Mouse (Mus musculus): ENCODE measurements around the gene Ppp1r13b. TPM values are rescaled to one million over a fixed set of nuclear protein-coding genes. Genes with fewer than 3 reads are reported as not detected.

Ppp1r13b gene
- polyA plus RNA-seq, 1 experiment from 2014 or later = 3.4 TPM

DNA sequence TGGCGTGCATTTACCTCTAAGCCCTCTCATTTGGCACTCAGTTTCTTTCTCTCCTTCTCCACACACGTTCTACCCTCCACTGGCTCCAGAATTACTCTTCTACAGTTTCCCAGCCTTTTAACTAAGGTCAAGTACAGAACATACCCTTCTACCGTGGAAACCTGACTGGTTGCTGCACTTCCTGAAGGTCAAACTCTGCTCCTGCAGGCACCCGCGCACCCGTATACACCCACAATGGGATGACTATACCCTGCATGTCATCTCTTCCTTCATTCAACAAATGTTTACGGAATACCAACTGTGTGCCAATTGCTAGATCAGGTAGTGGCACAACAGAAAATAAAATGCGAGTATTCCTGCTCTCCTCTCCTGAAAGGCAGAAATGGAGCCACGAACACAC, 9.2 kb downstream of the Ppp1r13b start:
- Histone ChIP-seq H3K4me3 (replicated peaks) (no peak overlapping the region), H3K9ac (no peak overlapping the region), H3K27ac (no peak overlapping the region), H3K9me3 (replicated peaks) (no peaks in the 10 kb centered on the region), H3K36me3 (no peaks in the 10 kb centered on the region), H3K4me1 (replicated peaks) (peaks cover 55% of the 10 kb centered on the region), H3K27me3 (no peaks in the 10 kb centered on the region), H3K4me2 (no peak overlapping the region)
- no peak for DNase-seq
- 60% methylated on average over 9 of the region's 9 CpGs for WGBS (ENCODE audit: insufficient replicate concordance)
- no peak for ATAC-seq (ENCODE audit: low read depth)

DNA sequence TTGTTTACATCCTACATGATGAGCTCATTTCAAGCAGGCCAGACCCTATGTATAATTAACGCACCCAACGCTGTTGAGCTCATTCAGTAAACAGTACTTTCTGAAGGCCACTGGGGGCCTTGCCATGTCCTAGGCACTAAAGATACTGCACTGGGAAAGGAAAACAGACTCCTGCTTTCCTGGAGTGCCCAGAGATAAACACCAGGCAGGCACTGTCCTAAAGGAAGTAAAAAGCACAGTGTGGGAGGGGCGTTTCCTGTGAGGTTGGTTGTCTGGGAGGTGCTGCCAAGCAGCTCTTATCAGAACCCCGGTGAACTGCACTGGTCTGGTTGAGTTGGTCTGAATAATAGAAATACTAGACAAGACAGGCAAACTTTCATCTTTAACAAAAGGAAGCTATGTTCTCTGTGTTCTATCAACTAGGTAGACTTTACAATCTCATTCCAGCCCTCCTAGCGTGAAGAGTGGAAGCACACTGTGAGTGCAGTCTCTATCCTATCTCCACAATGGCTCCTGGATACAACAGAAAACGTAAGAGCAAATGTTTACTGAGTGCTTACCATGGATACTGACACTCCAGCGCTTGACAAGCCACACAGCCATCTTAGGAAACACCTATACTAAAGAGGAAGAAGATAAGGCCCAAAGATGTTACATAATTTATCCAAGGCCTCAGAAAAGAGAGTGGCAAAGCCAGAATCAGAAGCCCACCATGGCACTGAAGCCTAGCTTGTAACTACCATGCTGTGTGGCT, 10.8 kb downstream of the Ppp1r13b start:
- H3K4me1 ChIP-seq (replicated peaks) = peaks cover 55% of the 10 kb centered on the region
- peak; percentile 94 for ATAC-seq (ENCODE audit: low read depth)
- peak; percentile 68 for DNase-seq

DNA sequence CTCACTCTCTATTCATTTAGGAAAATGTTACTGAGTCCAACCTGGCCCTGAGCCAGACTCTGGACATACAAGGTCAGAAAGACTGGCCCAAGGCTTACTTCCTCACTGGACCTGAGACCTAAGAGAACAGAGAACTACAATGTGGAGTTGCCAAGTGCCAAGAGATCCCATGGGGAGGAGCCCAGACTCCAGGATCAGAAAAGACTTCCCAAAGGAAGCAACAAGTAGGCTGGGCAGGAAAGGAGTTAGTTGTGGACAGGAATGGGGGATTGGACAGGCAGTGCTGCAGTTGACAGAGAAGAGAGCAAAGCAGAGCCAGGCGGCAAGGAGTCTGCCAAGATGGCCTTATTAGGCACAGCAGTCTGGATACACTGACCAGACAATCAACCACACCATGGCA, 13.8 kb downstream of the Ppp1r13b start:
- no peak overlapping the region for H3K27ac ChIP-seq
- ATAC-seq (ENCODE audit: low read depth) (no peak), DNase-seq (no peak)

More for the DNA sequence above, 10.8 kb downstream of the Ppp1r13b start:
- Histone ChIP-seq H3K27ac (peak overlapping the region; percentile 78), H3K4me3 (replicated peaks) (no peak overlapping the region; the same call in 1 of the 2 replicates), H3K9me3 (replicated peaks) (no peaks in the 10 kb centered on the region), H3K4me2 (peak overlapping the region; percentile 45), H3K9ac (peak overlapping the region; percentile 26; the same call in 1 of the 2 replicates), H3K36me3 (no peaks in the 10 kb centered on the region), H3K27me3 (no peaks in the 10 kb centered on the region)
- WGBS (ENCODE audit: insufficient replicate concordance) = 5% methylated on average over 7 of the region's 7 CpGs

DNA sequence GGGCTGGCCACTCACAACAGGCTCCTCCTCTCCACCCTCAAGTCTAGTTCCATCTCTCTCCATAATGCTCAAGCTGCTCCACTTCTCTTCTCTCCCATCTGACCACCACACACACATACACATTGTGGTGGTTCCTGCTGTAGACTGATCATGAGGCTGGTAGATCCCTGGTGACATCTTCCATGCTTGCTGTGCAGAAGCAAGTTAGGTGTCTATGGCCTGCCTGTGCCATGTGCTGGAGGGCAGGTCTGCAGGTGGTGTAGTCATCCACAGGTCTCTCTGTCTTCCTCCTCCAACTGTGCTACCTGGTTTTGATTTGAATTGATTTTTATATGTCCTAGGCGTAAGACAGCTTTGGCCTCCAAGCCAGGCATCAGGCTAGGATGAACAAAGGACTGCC, 14.9 kb downstream of the Ppp1r13b start:
- ATAC-seq (ENCODE audit: low read depth) (no peak), DNase-seq (no peak)
- Histone ChIP-seq H3K9me3 (replicated peaks) (no peaks in the 10 kb centered on the region), H3K9ac (no peak overlapping the region), H3K4me3 (replicated peaks) (no peak overlapping the region), H3K27ac (no peak overlapping the region), H3K4me2 (no peak overlapping the region), H3K36me3 (no peaks in the 10 kb centered on the region), H3K4me1 (replicated peaks) (peaks cover 28% of the 10 kb centered on the region), H3K27me3 (no peaks in the 10 kb centered on the region)
- WGBS (ENCODE audit: insufficient replicate concordance) = 81% methylated on average over 1 of the region's 1 CpGs

More for the DNA sequence above, 13.8 kb downstream of the Ppp1r13b start:
- no peak overlapping the region for H3K4me2 ChIP-seq
- no peaks in the 10 kb centered on the region for H3K27me3 ChIP-seq
- no peak overlapping the region for H3K4me3 ChIP-seq (replicated peaks)
- 38% methylated on average over 1 of the region's 1 CpGs for WGBS (ENCODE audit: insufficient replicate concordance)
- H3K4me1 ChIP-seq (replicated peaks) = peaks cover 39% of the 10 kb centered on the region
- H3K36me3 ChIP-seq = no peaks in the 10 kb centered on the region
- no peak overlapping the region for H3K9ac ChIP-seq
- no peaks in the 10 kb centered on the region for H3K9me3 ChIP-seq (replicated peaks)

DNA sequence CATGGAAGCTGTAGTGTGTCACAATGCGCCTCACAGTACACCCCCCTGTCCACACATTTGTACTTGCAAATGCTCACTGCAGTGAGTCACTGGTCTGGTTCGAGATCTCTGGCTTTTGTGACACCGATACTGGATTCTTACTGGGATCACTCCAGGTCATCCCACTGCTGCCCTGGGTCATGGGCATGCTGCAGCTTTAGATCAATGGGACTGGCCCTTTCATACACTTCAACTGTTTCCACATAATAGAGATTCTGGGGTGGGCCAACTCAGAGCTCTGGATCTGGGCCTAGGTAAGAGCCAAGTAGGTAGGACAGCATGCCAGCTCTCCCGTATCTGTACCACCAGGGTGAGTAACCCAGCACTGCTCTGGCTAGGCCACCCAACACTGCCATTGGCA, 16.1 kb downstream of the Ppp1r13b start:
- H3K27me3 ChIP-seq = no peaks in the 10 kb centered on the region
- DNase-seq (no peak), ATAC-seq (ENCODE audit: low read depth) (no peak)
- no peaks in the 10 kb centered on the region for H3K36me3 ChIP-seq
- peaks cover 16% of the 10 kb centered on the region for H3K4me1 ChIP-seq (replicated peaks)
- WGBS (ENCODE audit: insufficient replicate concordance) = 80% methylated on average over 4 of the region's 4 CpGs
- no peak overlapping the region for H3K27ac ChIP-seq
- no peak overlapping the region for H3K4me2 ChIP-seq
- no peaks in the 10 kb centered on the region for H3K9me3 ChIP-seq (replicated peaks)
- H3K9ac ChIP-seq = no peak overlapping the region
- H3K4me3 ChIP-seq (replicated peaks) = no peak overlapping the region

DNA sequence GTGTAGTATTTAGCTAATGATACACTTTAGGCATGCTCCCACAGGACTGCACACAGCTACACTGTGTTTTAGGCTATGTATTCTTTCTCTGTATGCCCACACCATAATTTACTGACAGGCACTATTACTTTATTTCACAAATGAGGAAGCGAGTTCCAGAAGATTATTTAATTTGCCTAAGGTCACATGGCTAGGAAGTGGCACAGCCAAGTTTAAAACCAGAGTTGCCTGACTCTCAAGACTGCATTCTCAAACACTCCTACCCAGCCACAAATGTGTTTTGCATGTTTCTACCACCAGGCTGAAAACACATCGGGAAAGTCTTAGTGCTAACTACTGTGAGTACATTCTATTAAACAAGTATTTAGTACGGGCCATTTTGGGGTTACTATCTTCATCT, 18.7 kb downstream of the Ppp1r13b start:
- Histone ChIP-seq H3K9me3 (replicated peaks) (no peaks in the 10 kb centered on the region), H3K4me2 (no peak overlapping the region), H3K4me3 (replicated peaks) (no peak overlapping the region), H3K4me1 (replicated peaks) (peaks cover 9% of the 10 kb centered on the region), H3K36me3 (no peaks in the 10 kb centered on the region), H3K9ac (no peak overlapping the region), H3K27me3 (no peaks in the 10 kb centered on the region), H3K27ac (no peak overlapping the region)
- WGBS (ENCODE audit: insufficient replicate concordance) = 78% methylated on average over 3 of the region's 3 CpGs
- DNase-seq (no peak), ATAC-seq (ENCODE audit: low read depth) (no peak)

DNA sequence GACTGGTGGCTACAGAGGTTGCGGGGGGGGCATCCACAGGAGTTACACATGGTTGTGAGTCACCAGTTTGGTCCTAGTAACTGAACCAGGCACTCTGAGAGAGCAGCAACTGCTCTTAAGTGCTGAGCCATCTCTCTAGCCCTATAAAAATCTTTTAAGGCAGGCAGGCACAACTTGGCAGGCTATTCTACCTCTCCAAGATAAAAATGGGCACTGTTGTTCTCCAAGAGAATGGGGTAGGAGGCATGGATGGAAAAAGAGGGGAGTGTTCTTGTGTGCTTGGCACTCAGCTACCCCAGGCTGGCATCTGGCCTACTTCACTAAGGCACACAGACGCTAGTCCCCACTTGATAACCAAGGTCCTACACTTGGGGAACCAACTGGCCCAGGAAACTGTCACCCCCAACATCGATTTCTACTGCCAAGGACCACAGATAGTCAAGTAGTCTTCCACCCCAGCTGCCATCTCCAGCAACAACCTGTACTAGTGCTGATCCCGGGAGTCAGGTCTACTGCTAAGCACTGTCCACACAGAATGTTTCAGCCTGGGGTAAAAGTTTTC, 19.5 kb downstream of the Ppp1r13b start:
- WGBS (ENCODE audit: insufficient replicate concordance) = 68% methylated on average over 4 of the region's 4 CpGs

DNA sequence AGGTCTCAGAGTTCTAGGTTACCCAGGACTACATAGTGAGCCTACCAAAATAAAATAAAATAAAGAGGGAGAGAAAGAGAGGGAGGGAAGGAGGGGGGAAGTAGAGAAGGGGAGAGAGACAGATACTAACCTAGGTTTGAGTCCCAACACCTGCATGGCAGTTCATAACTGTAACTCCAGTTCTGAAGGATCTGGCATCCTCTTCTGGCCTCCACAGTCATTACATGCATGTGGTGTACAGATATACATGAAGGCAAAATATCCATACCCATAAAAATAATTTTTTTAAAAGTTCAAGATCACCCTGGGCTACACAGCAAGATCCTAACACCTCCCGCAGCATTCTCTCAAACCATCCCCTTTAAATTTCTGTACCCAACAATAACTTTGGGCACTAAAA, 20.9 kb downstream of the Ppp1r13b start:
- ATAC-seq (ENCODE audit: low read depth) (no peak), DNase-seq (no peak)
- WGBS (ENCODE audit: insufficient replicate concordance) = 93% methylated on average over 1 of the region's 1 CpGs
- no peak overlapping the region for H3K4me2 ChIP-seq
- H3K27ac ChIP-seq = no peak overlapping the region
- H3K36me3 ChIP-seq = no peaks in the 10 kb centered on the region
- H3K9ac ChIP-seq = no peak overlapping the region
- H3K27me3 ChIP-seq = no peaks in the 10 kb centered on the region
- peaks cover 20% of the 10 kb centered on the region for H3K4me1 ChIP-seq (replicated peaks)
- H3K4me3 ChIP-seq (replicated peaks) = no peak overlapping the region
- no peaks in the 10 kb centered on the region for H3K9me3 ChIP-seq (replicated peaks)

More for the DNA sequence above, 19.5 kb downstream of the Ppp1r13b start:
- H3K4me2 ChIP-seq = no peak overlapping the region
- no peaks in the 10 kb centered on the region for H3K27me3 ChIP-seq
- H3K4me3 ChIP-seq (replicated peaks) = no peak overlapping the region
- H3K27ac ChIP-seq = no peak overlapping the region
- no peaks in the 10 kb centered on the region for H3K9me3 ChIP-seq (replicated peaks)
- DNase-seq (no peak), ATAC-seq (ENCODE audit: low read depth) (no peak)
- H3K9ac ChIP-seq = no peak overlapping the region
- peaks cover 8% of the 10 kb centered on the region for H3K4me1 ChIP-seq (replicated peaks)
- no peaks in the 10 kb centered on the region for H3K36me3 ChIP-seq

DNA sequence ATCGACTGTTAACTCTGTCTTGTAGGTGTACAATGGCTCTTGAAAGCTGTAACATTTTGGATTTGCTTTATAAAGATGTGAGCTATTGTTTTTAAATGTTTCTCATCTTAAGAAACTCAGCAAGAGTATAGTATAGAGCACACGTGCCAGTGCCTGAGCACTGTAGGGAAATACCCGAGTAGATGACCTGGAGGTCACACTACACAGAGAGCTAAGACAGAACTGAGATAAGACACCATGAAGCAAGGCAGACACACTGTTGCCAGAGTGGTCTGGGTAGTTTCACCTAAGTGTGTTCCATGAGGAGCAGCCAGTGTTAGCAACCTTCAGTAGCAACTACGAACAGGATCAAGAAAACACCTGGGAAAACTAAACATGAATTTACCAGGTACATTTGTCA, 25.1 kb downstream of the Ppp1r13b start:
- no peaks in the 10 kb centered on the region for H3K36me3 ChIP-seq
- H3K27ac ChIP-seq = no peak overlapping the region
- no peak for ATAC-seq (ENCODE audit: low read depth)
- no peaks in the 10 kb centered on the region for H3K27me3 ChIP-seq
- H3K9me3 ChIP-seq (replicated peaks) = no peaks in the 10 kb centered on the region
- no peak overlapping the region for H3K9ac ChIP-seq
- DNase-seq = no peak
- H3K4me3 ChIP-seq (replicated peaks) = no peak overlapping the region
- 31% methylated on average over 4 of the region's 4 CpGs for WGBS (ENCODE audit: insufficient replicate concordance)
- no peak overlapping the region for H3K4me2 ChIP-seq
- peaks cover 26% of the 10 kb centered on the region for H3K4me1 ChIP-seq (replicated peaks)

DNA sequence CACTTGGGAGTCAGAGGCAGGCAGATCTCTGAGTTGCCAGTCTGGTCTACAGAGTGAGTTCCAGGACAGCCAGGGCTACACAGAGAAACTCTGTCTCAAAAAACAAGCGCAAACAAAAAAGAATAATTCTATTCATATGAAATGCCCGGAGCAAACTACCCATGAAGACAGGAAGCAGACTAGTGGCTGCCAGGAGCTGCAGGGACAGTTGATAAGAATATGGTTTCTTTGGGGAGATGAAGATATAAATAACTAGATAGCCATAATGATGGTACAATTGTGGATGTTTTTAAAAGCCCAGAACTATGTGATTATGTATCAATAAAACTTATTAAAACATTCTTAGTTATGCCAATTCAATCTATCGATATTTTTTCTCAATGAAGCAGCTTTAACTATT, 25.9 kb downstream of the Ppp1r13b start:
- H3K4me1 ChIP-seq (replicated peaks) = peaks cover 26% of the 10 kb centered on the region
- ATAC-seq (ENCODE audit: low read depth) (no peak), DNase-seq (no peak)
- H3K4me3 ChIP-seq (replicated peaks) = no peak overlapping the region
- H3K27ac ChIP-seq = no peak overlapping the region
- WGBS (ENCODE audit: insufficient replicate concordance) = 48% methylated on average over 3 of the region's 3 CpGs
- no peaks in the 10 kb centered on the region for H3K9me3 ChIP-seq (replicated peaks)
- no peak overlapping the region for H3K9ac ChIP-seq
- no peaks in the 10 kb centered on the region for H3K27me3 ChIP-seq
- H3K36me3 ChIP-seq = no peaks in the 10 kb centered on the region
- H3K4me2 ChIP-seq = no peak overlapping the region

DNA sequence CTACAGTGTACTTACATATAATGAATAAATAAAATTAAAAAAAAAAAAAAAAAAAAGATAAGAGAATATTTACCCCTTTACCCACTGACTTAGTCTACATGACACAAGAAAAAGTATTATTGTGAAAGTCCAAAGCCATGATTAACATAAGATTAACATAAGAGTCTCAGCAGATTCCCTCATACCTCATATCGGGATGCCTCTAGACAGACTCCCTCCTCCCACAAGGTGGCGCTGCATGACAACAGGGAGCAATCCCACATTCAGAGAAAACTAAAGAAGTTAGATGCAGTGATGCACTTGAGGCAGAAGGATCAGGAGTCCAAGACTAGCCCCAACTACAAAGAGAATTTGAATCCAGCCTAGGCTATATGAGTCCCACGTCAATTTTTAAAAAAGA, 29.7 kb downstream of the Ppp1r13b start:
- H3K27ac ChIP-seq = no peak overlapping the region
- no peak overlapping the region for H3K4me3 ChIP-seq (replicated peaks)
- no peaks in the 10 kb centered on the region for H3K27me3 ChIP-seq
- peak; percentile 68 for DNase-seq
- ATAC-seq (ENCODE audit: low read depth) = peak; percentile 59
- H3K9me3 ChIP-seq (replicated peaks) = no peaks in the 10 kb centered on the region
- WGBS (ENCODE audit: insufficient replicate concordance) = 10% methylated on average over 3 of the region's 3 CpGs
- H3K9ac ChIP-seq = no peak overlapping the region
- H3K36me3 ChIP-seq = no peaks in the 10 kb centered on the region
- peaks cover 21% of the 10 kb centered on the region for H3K4me1 ChIP-seq (replicated peaks)
- H3K4me2 ChIP-seq = no peak overlapping the region

DNA sequence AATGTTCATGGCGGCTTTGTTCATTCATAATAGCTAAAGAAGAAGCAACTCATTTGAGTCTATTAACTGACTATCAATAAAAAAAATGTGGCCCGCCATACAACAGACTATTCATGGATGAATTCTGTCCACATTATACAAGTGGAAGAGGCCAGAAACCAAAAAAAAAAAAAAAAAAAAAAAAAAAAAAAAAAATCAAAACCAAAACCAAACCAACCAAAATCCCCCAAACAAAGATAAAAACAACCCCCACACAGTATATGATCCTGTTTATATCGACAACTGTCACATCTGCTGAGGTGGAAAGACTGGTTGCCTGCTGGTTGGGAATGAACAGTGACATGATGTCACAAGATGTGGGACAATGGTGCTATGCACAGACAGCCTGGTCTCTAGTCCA, 32.4 kb downstream of the Ppp1r13b start:
- H3K4me3 ChIP-seq (replicated peaks) = no peak overlapping the region
- H3K4me2 ChIP-seq = no peak overlapping the region
- DNase-seq (no peak), ATAC-seq (ENCODE audit: low read depth) (no peak)
- H3K27ac ChIP-seq = no peak overlapping the region
- no peaks in the 10 kb centered on the region for H3K27me3 ChIP-seq
- no peak overlapping the region for H3K9ac ChIP-seq
- no peaks in the 10 kb centered on the region for H3K9me3 ChIP-seq (replicated peaks)
- peaks cover 3% of the 10 kb centered on the region; the same call in 1 of the 2 replicates for H3K36me3 ChIP-seq
- H3K4me1 ChIP-seq (replicated peaks) = 0 out of 2 replicates have a peak, but pooled peaks cover 5% of the 10 kb centered on the region
- 76% methylated on average over 3 of the region's 3 CpGs for WGBS (ENCODE audit: insufficient replicate concordance)

Data from liver, embryonic 13.5 days (tissue).